ENCODE assay signal across 8 mouse cellular contexts in genomic region chr11:69123693-69124497, GRCm38 (mm10). TPM values are rescaled to one million over a fixed set of nuclear protein-coding genes. Genes with fewer than 3 reads are reported as not detected.
A peak's percentile ranks its signal among the peaks of the same experiment; 100 is the strongest.
DNase-seq lines count a peak whose midpoint lies in the region; ATAC-seq lines count a peak whose summit lies in the region.

No protein-coding gene starts in this region.

- H3K36me3 ChIP-seq in hindbrain, embryonic 13.5 days, result no peaks in the 10 kb centered on the region

- under 1% methylated on average over 31 of the region's 31 CpGs for WGBS in hindbrain, embryonic 13.5 days

- DNase-seq in NIH3T3 (ENCODE audit: low read depth), result peak; percentile 95
- peak; percentile 95 for DNase-seq in cerebellum, postnatal 14 days
- DNase-seq in frontal cortex, postnatal 14 days (ENCODE audit: low spot score in 2 of 2), result peak; percentile 86 to 93
- peak; percentile 94 to 95 for DNase-seq in layer of hippocampus, postnatal 14 days (ENCODE audit: low spot score in 2 of 2)
- peak; percentile 91 for DNase-seq in lung, postnatal 10 days
- peak; percentile 88 for DNase-seq in ovary, postnatal 14 days (ENCODE audit: low spot score)
- DNase-seq in thymus, postnatal 10 days (ENCODE audit: low spot score in 2 of 2), result peak; percentile 70 to 78

- peaks cover 52% of the 10 kb centered on the region for H3K4me1 ChIP-seq in hindbrain, embryonic 13.5 days (replicated peaks)

- peaks cover 43% of the 10 kb centered on the region for H3K27me3 ChIP-seq in hindbrain, embryonic 13.5 days

- peak overlapping the region; percentile 76 for H3K4me3 ChIP-seq in hindbrain, embryonic 13.5 days

- H3K27ac ChIP-seq in hindbrain, embryonic 13.5 days, result peak overlapping the region; percentile 78

- H3K9ac ChIP-seq in hindbrain, embryonic 13.5 days, result peak overlapping the region; percentile 65

- ATAC-seq in hindbrain, embryonic 13.5 days (ENCODE audit: low FRiP score), result peak; percentile 69

- peak overlapping the region; percentile 97 for H3K4me2 ChIP-seq in hindbrain, embryonic 13.5 days

- H3K9me3 ChIP-seq in hindbrain, embryonic 13.5 days, result no peaks in the 10 kb centered on the region

RNA-seq across cellular contexts. Expression of gene 9130213A22Rik, which starts 1.5 kb away (rescaled TPM):
- 0.13 and 0.25 TPM in 2 replicates for polyA plus RNA-seq in hindbrain, embryonic 13.5 days (2015; fragmentation: Nextera tagmentation; extraction: Ambion mirVana)
- under 1 TPM; 0.88 to 0.95 TPM for total RNA-seq in layer of hippocampus, postnatal 14 days (2021)

RNA-seq across cellular contexts. Expression of gene Aloxe3, which starts 1.8 kb away (rescaled TPM):
- 0.71 and 1.3 TPM in 2 replicates for polyA plus RNA-seq in hindbrain, embryonic 13.5 days (2015; fragmentation: Nextera tagmentation; extraction: Ambion mirVana)
- total RNA-seq in layer of hippocampus, postnatal 14 days (2021), result 1 to 10 TPM; 2.9 to 5.7 TPM

RNA-seq across cellular contexts. Expression of gene Hes7, which starts 3.7 kb away (rescaled TPM):
- 0.26 and 0.35 TPM in 2 replicates for polyA plus RNA-seq in hindbrain, embryonic 13.5 days (2015; fragmentation: Nextera tagmentation; extraction: Ambion mirVana)
- total RNA-seq in layer of hippocampus, postnatal 14 days (2021), result under 1 TPM; 0.46 to 0.62 TPM

RNA-seq across cellular contexts. Expression of gene Per1, which starts 28.9 kb away (rescaled TPM):
- polyA plus RNA-seq in hindbrain, embryonic 13.5 days (2015; fragmentation: Nextera tagmentation; extraction: Ambion mirVana), result 7.4 and 9.4 TPM in 2 replicates
- 10 to 100 TPM; 84.4 to 86.8 TPM for total RNA-seq in layer of hippocampus, postnatal 14 days (2021)

RNA-seq across cellular contexts. Expression of gene Alox12b, which starts 32.9 kb away (rescaled TPM):
- polyA plus RNA-seq in hindbrain, embryonic 13.5 days (2015; fragmentation: Nextera tagmentation; extraction: Ambion mirVana), result 0.29 and 0.31 TPM in 2 replicates
- under 1 TPM; 0.65 to 0.95 TPM for total RNA-seq in layer of hippocampus, postnatal 14 days (2021)

Comparison
In these comparisons a context has a peak if more than half of its experiments do, and no peak if none do; other contexts are left out.
1. Peak in every context shown above with its lines: DNase-seq, ATAC-seq, H3K4me3 ChIP-seq and H3K27ac ChIP-seq.